Mouse (Mus musculus) lung, postnatal 0 days (tissue): ENCODE data around the gene Fcna. TPM values are rescaled to one million over a fixed set of nuclear protein-coding genes. Genes with fewer than 3 reads are reported as not detected.
A peak's percentile ranks its signal among the peaks of the same experiment; 100 is the strongest.

Source experiments
- ATAC-seq: fragments of 200-750 bp; cut with Nextera tagmentation; 2 replicates; pipeline ENCODE4 v1.8.0; 2017; ENCODE audit warnings: moderate library complexity
- DNase-seq: peaks from one replicate; pipeline ENCODE4 v3.0.0-alpha.2; 2016; ENCODE audit warnings: low spot score
- H3K27ac ChIP-seq: fragments of 300-500 bp; sonication (generic); 2 replicates; pipeline ENCODE4 v1.5.1; 2014; ENCODE audit warnings: antibody characterized with exemption, mild to moderate bottlenecking, low read length, mixed read lengths
- H3K27me3 ChIP-seq: fragments of 300-500 bp; sonication (generic); replicated peaks from 2 replicates; pipeline ENCODE4 v1.6.1; 2014; ENCODE audit warnings: low read length, mixed read lengths; ENCODE audit not compliant: insufficient read depth
- H3K36me3 ChIP-seq: fragments of 300-500 bp; sonication (generic); 2 replicates; pipeline ENCODE4 v1.6.1; 2014; ENCODE audit warnings: low read length, mixed read lengths; ENCODE audit not compliant: insufficient read depth
- H3K4me1 ChIP-seq: fragments of 300-500 bp; sonication (generic); 2 replicates; pipeline ENCODE4 v1.6.1; 2014; ENCODE audit warnings: antibody characterized with exemption, low read depth, low read length, mixed read lengths; ENCODE audit not compliant: insufficient read depth
- H3K4me2 ChIP-seq: fragments of 300-500 bp; sonication (generic); replicated peaks from 2 replicates; pipeline ENCODE4 v1.6.1; 2014; ENCODE audit warnings: low read depth, mild to moderate bottlenecking, low read length, moderate library complexity, mixed read lengths
- H3K4me3 ChIP-seq: fragments of 300-500 bp; sonication (generic); 2 replicates; pipeline ENCODE4 v1.5.1; 2014; ENCODE audit warnings: low read depth, low read length
- H3K9ac ChIP-seq: fragments of 300-500 bp; sonication (generic); replicated peaks from 2 replicates; pipeline ENCODE4 v1.6.1; 2014; ENCODE audit warnings: low read depth, mild to moderate bottlenecking
- H3K9me3 ChIP-seq: fragments of 300-500 bp; sonication (generic); 2 replicates; pipeline ENCODE4 v1.6.1; 2016; ENCODE audit warnings: low read length, mixed read lengths
- CTCF ChIP-seq: IDR thresholded peaks from 2 replicates; pipeline ENCODE4 v1.5.1; 2016; ENCODE audit warnings: antibody characterized with exemption, mild to moderate bottlenecking
- EP300 ChIP-seq: IDR thresholded peaks from 2 replicates; pipeline ENCODE4 v1.6.1; 2016; ENCODE audit warnings: antibody characterized with exemption, mild to moderate bottlenecking, control low read depth
- WGBS: fragments of 180-500 bp; shearing (Covaris S2); extraction: QIAGEN DNeasy Blood & Tissue Kit; methylation state at CpG from one replicate; pipeline ENCODE4 v1.1.7; 2014; 5-methylcytosine and 5-hydroxymethylcytosine counted together
- polyA plus RNA-seq: library from polyadenylated mRNA; unstranded; fragments of >200 nt; fragmentation: Nextera tagmentation; extraction: Ambion mirVana; gene quantifications from 2 replicates; pipeline ENCODE4 v1.2.1, GENCODE M21; 2015

The Fcna gene
- polyA plus RNA-seq, 1 experiment from 2014 or later: 2.5 TPM

GRCm38 (mm10) chr2:25600037-25600436 is 27.8 kb downstream of the Fcna start:
- TF ChIP-seq CTCF (no peak), EP300 (no peak)
- Histone ChIP-seq H3K36me3 (peaks cover 54% of the 10 kb centered on the region), H3K9ac (no peak overlapping the region), H3K4me2 (no peak overlapping the region), H3K27ac (no peak overlapping the region), H3K4me1 (no peaks in the 10 kb centered on the region), H3K27me3 (no peaks in the 10 kb centered on the region), H3K4me3 (no peak overlapping the region), H3K9me3 (no peaks in the 10 kb centered on the region)
- WGBS: 80% methylated on average over 2 of the region's 2 CpGs
- ATAC-seq (no peak), DNase-seq (no peak)

- ATAC-seq (no peak), DNase-seq (no peak)
- Histone ChIP-seq H3K36me3 (peaks cover 58% of the 10 kb centered on the region), H3K9ac (no peak overlapping the region), H3K27me3 (no peaks in the 10 kb centered on the region), H3K9me3 (no peaks in the 10 kb centered on the region), H3K27ac (no peak overlapping the region), H3K4me2 (no peak overlapping the region), H3K4me1 (no peaks in the 10 kb centered on the region), H3K4me3 (no peak overlapping the region)
- TF ChIP-seq CTCF (no peak), EP300 (no peak)
- 91% methylated on average over 1 of the region's 1 CpGs for WGBS
Observed at GRCm38 (mm10) chr2:25598749-25599148, 29.1 kb downstream of the Fcna start.

DNA sequence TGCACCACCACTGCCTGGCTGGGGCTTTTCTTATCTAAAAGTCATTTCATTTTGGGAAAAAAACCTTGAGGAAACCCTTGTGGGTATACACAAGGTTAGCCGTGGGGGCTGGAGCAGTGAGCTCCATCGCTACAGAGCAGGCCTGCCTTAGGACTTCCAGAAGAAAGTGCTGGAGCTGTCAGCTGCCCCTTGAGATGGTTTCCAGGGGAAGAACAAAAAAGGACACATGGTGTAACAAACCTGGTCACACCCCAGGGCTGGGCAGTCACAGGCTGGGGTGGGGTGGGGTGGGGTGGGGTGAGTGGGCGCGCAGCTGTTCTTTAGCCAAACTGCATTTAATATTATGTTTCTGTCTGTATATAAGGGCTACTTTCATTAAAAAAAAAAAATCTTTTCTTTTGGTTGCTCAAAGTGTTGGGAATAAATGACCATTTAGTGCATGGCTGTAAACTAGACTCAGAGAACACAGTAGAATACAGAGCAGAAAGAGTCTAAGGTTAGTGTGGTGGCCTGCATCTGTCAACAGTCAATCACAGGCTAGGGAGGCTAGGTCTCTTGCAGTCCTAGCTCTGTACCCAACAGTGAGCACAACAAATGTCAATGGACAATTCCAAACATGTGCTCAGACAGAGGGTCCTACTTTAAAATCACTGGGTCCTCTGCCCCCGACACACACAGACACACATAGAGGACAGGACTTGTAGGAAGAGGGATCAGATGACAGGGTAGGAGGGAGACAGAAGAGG is 30.9 kb downstream of the Fcna start:
- H3K27ac ChIP-seq: no peak overlapping the region
- H3K4me2 ChIP-seq: no peak overlapping the region
- H3K9me3 ChIP-seq: no peaks in the 10 kb centered on the region
- no peak overlapping the region for H3K9ac ChIP-seq
- ATAC-seq (no peak), DNase-seq (no peak)
- WGBS: 96% methylated on average over 5 of the region's 5 CpGs
- H3K4me1 ChIP-seq: no peaks in the 10 kb centered on the region
- peaks cover 60% of the 10 kb centered on the region for H3K36me3 ChIP-seq
- TF ChIP-seq CTCF (no peak), EP300 (no peak)
- H3K27me3 ChIP-seq: no peaks in the 10 kb centered on the region
- H3K4me3 ChIP-seq: no peak overlapping the region

- Histone ChIP-seq H3K4me2 (no peak overlapping the region), H3K4me1 (no peaks in the 10 kb centered on the region), H3K9ac (no peak overlapping the region), H3K4me3 (no peak overlapping the region), H3K27ac (no peak overlapping the region), H3K9me3 (no peaks in the 10 kb centered on the region), H3K36me3 (peaks cover 28% of the 10 kb centered on the region), H3K27me3 (no peaks in the 10 kb centered on the region)
- no peak for TF ChIP-seq EP300
- TF ChIP-seq CTCF: peak; percentile 62
- no peak for DNase-seq
- WGBS: 80% methylated on average over 2 of the region's 2 CpGs
- no peak for ATAC-seq
Observed at GRCm38 (mm10) chr2:25591863-25592262, 36.0 kb downstream of the Fcna start.

- 89% methylated on average over 8 of the region's 8 CpGs for WGBS
- Histone ChIP-seq H3K36me3 (peaks cover 12% of the 10 kb centered on the region; the same call in 1 of the 2 replicates), H3K4me2 (no peak overlapping the region), H3K4me3 (no peak overlapping the region), H3K9me3 (no peaks in the 10 kb centered on the region), H3K27me3 (no peaks in the 10 kb centered on the region), H3K4me1 (no peaks in the 10 kb centered on the region), H3K27ac (no peak overlapping the region), H3K9ac (no peak overlapping the region)
- ATAC-seq (no peak), DNase-seq (no peak)
- TF ChIP-seq EP300: no peak
- no peak for TF ChIP-seq CTCF
Observed at GRCm38 (mm10) chr2:25588227-25588907, 39.5 kb downstream of the Fcna start.

DNA sequence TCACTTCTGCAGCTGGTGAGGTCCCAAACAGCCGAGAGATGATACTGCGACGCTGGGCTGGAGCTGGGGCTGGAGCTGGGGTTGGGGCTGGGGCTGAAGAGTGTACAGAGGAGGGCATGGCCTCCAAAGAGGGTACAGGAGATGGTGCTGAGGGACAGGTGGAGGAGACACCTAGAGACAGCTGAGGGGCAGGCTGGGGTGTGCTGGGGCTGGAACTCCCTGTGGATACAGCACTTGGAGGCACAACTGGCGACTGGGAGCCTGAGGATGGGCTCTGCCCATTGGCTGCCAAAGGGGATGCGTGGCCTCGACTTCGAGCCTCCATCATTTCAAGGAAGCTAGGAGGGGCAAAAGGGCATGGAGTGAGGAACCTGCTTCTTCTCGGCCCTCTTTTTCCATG is 40.5 kb downstream of the Fcna start:
- Histone ChIP-seq H3K4me3 (no peak overlapping the region), H3K9me3 (no peaks in the 10 kb centered on the region), H3K36me3 (peaks cover 10% of the 10 kb centered on the region; the same call in 1 of the 2 replicates), H3K9ac (no peak overlapping the region), H3K27me3 (no peaks in the 10 kb centered on the region), H3K4me1 (no peaks in the 10 kb centered on the region), H3K27ac (no peak overlapping the region), H3K4me2 (no peak overlapping the region)
- TF ChIP-seq CTCF (no peak), EP300 (no peak)
- ATAC-seq (no peak), DNase-seq (no peak)
- 89% methylated on average over 8 of the region's 8 CpGs for WGBS
